8 mouse cellular contexts compared by ENCODE assay signal in the genomic region with DNA sequence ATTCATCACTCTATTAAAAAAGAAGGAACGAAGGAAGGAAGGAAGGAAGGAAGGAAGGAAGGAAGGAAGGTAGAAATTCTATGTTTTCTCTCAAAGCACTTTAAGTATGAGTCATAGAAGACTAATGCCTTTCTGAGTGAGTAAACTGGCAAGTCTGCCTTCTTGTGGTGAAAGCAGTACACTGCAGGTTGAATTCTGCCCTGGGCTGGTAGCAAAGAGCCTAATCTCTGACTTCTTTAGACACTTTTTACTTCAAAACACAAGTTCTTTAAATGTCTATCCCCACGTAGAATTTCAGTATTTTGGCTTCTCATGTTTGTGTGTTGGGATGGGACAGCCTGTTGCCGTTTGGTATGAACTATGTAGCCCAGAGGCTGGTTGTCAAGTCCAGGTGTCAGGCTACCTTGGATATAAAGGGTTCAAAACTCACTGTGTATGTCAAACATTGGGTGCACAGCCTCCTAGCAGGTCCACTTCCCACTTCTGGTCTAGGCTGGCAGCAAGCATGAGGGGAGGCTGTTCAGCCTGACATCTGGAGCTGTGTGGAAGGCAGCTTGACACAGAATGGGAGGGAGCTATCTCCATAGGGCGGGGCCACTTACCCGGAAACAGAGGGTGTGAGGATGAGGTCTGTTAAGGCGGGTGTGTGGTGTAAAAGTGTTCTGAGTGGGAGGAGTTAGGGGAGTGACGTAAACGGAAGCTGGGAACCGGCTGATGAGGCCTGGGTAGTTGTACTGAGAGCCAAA. TPM values are rescaled to one million over a fixed set of nuclear protein-coding genes. Genes with fewer than 3 reads are reported as not detected.
DNase-seq lines count a peak whose midpoint lies in the region; ATAC-seq and TF ChIP-seq lines count a peak whose summit lies in the region.

No protein-coding gene starts in this region.

- H3K36me3 ChIP-seq in embryonic facial prominence, embryonic 15.5 days: no peaks in the 10 kb centered on the region
- no peaks in the 10 kb centered on the region for H3K36me3 ChIP-seq in limb, embryonic 14.5 days (ENCODE audit: control insufficient read depth, insufficient read depth, low read length)
- H3K36me3 ChIP-seq in midbrain, postnatal 0 days (ENCODE audit: insufficient read depth, low read length): no peaks in the 10 kb centered on the region

- H3K27me3 ChIP-seq in embryonic facial prominence, embryonic 15.5 days: no peaks in the 10 kb centered on the region
- no peaks in the 10 kb centered on the region for H3K27me3 ChIP-seq in limb, embryonic 14.5 days (ENCODE audit: control insufficient read depth, insufficient read depth, low read length)
- no peaks in the 10 kb centered on the region for H3K27me3 ChIP-seq in midbrain, postnatal 0 days (ENCODE audit: insufficient read depth, low read length)

- under 1% methylated on average over 9 of the region's 9 CpGs for WGBS in bone marrow, adult 2 months
- 4% methylated on average over 9 of the region's 9 CpGs for WGBS in embryonic facial prominence, embryonic 15.5 days
- WGBS in limb, embryonic 14.5 days: 5% methylated on average over 9 of the region's 9 CpGs
- WGBS in midbrain, postnatal 0 days: 4% methylated on average over 9 of the region's 9 CpGs

- peak; percentile 8; the same call in 1 of the 2 replicates for TF ChIP-seq CTCF in bone marrow, adult 2 months (IDR thresholded peaks at IDR 0.05; ENCODE audit: control insufficient read depth, insufficient read depth, low read length)
- peak; percentile 74 for TF ChIP-seq CTCF in midbrain, postnatal 0 days (IDR thresholded peaks at IDR 0.05)

- TF ChIP-seq POLR2A in bone marrow, adult 2 months (IDR thresholded peaks at IDR 0.05; ENCODE audit: borderline replicate concordance, control insufficient read depth, low read depth, low read length): peak; percentile 31; the same call in 1 of the 2 replicates
- no peak for TF ChIP-seq POLR2A in limb, embryonic 14.5 days (IDR thresholded peaks at IDR 0.05; ENCODE audit: borderline replicate concordance, extremely low read depth, insufficient read depth, insufficient read length)

- H3K9ac ChIP-seq in embryonic facial prominence, embryonic 15.5 days: 0 out of 2 replicates have a peak overlapping the region, but pooled peaks have one; percentile 6
- H3K9ac ChIP-seq in limb, embryonic 14.5 days (ENCODE audit: low read depth, low read length, severe bottlenecking): peak overlapping the region; percentile 40
- peak overlapping the region; percentile 46; the same call in 1 of the 2 replicates for H3K9ac ChIP-seq in midbrain, postnatal 0 days (replicated peaks; ENCODE audit: low read length, poor library complexity, severe bottlenecking)

- H3K4me2 ChIP-seq in embryonic facial prominence, embryonic 15.5 days (replicated peaks): peak overlapping the region; percentile 61
- peak overlapping the region; percentile 49 for H3K4me2 ChIP-seq in limb, embryonic 14.5 days (replicated peaks; ENCODE audit: low read depth, low read length, severe bottlenecking)
- peak overlapping the region; percentile 47 for H3K4me2 ChIP-seq in midbrain, postnatal 0 days (ENCODE audit: low read depth, low read length, poor library complexity, severe bottlenecking)

- H3K27ac ChIP-seq in bone marrow, adult 2 months (ENCODE audit: control insufficient read depth, insufficient read depth, low read depth, low read length, poor library complexity): peak overlapping the region; percentile 58
- peak overlapping the region; percentile 85 for H3K27ac ChIP-seq in embryonic facial prominence, embryonic 15.5 days (replicated peaks)
- H3K27ac ChIP-seq in limb, embryonic 14.5 days (replicated peaks; ENCODE audit: low read depth, low read length): peak overlapping the region; percentile 81
- peak overlapping the region; percentile 21; the same call in 1 of the 2 replicates for H3K27ac ChIP-seq in midbrain, postnatal 0 days (ENCODE audit: low read depth, low read length)

- no peaks in the 10 kb centered on the region for H3K9me3 ChIP-seq in embryonic facial prominence, embryonic 15.5 days (replicated peaks)
- no peaks in the 10 kb centered on the region for H3K9me3 ChIP-seq in limb, embryonic 14.5 days (ENCODE audit: control insufficient read depth, low read length)
- no peaks in the 10 kb centered on the region for H3K9me3 ChIP-seq in midbrain, postnatal 0 days (ENCODE audit: low read length)

- peak; percentile 99 for ATAC-seq in embryonic facial prominence, embryonic 15.5 days (ENCODE audit: insufficient number of reproducible peaks, low FRiP score, low TSS enrichment, low read depth)
- ATAC-seq in limb, embryonic 14.5 days (ENCODE audit: low FRiP score, low read depth): peak; percentile 98
- peak; percentile 98 for ATAC-seq in midbrain, postnatal 0 days (ENCODE audit: low FRiP score)

- H3K4me1 ChIP-seq in bone marrow, adult 2 months (ENCODE audit: control insufficient read depth, insufficient read depth, low read length): no peaks in the 10 kb centered on the region; the same call in 1 of the 2 replicates
- H3K4me1 ChIP-seq in embryonic facial prominence, embryonic 15.5 days: peaks cover 4% of the 10 kb centered on the region; the same call in 1 of the 2 replicates
- H3K4me1 ChIP-seq in limb, embryonic 14.5 days (ENCODE audit: control insufficient read depth, insufficient read depth, low read length): no peaks in the 10 kb centered on the region
- H3K4me1 ChIP-seq in midbrain, postnatal 0 days (ENCODE audit: insufficient read depth, low read length): no peaks in the 10 kb centered on the region

- DNase-seq in 416B (ENCODE audit: low read depth): peak; percentile 97
- DNase-seq in heart, adult 8-10 months (ENCODE audit: low spot score): peak; percentile 92
- peak; percentile 96 for DNase-seq in kidney, adult 9 months
- DNase-seq in limb, embryonic 14.5 days (ENCODE audit: low spot score): peak; percentile 89
- peak; percentile 88 for DNase-seq in midbrain, postnatal 0 days (ENCODE audit: low spot score)
- DNase-seq in spleen, postnatal 14 days (ENCODE audit: low spot score in 2 of 2): peak; percentile 72 to 77

- peak overlapping the region; percentile 79 for H3K4me3 ChIP-seq in bone marrow, adult 2 months (replicated peaks; ENCODE audit: control insufficient read depth, low read depth, low read length)
- peak overlapping the region; percentile 51 for H3K4me3 ChIP-seq in embryonic facial prominence, embryonic 15.5 days (replicated peaks)
- H3K4me3 ChIP-seq in limb, embryonic 14.5 days (replicated peaks; ENCODE audit: low read length): peak overlapping the region; percentile 45
- peak overlapping the region; percentile 42 for H3K4me3 ChIP-seq in midbrain, postnatal 0 days (ENCODE audit: low read depth, low read length)

RNA-seq across cellular contexts. Expression of gene Gm10226, which starts 12.2 kb away (rescaled TPM):
- polyA plus RNA-seq in bone marrow, adult 2 months (2011; ENCODE audit: insufficient read depth, insufficient read length, low replicate concordance, missing spikeins): 15.0 and 28.9 TPM in 2 replicates
- polyA plus RNA-seq in embryonic facial prominence, embryonic 15.5 days (2015; fragmentation: Nextera tagmentation; extraction: Ambion mirVana): 4.4 and 6.3 TPM in 2 replicates
- 1 to 10 TPM in 2 of 4 experiments, not detected in 2; 2.1 to 3.5 TPM for total RNA-seq in heart, adult 8-10 months (2022)
- polyA plus RNA-seq in limb, embryonic 14.5 days (2012; rRNA removed): 5.2 and 6.4 TPM in 2 replicates
- 8.0 and 10.5 TPM in 2 replicates for polyA plus RNA-seq in limb, embryonic 14.5 days (2014; fragmentation: Nextera tagmentation; extraction: Ambion mirVana)
- total RNA-seq in midbrain, postnatal 0 days (2014; rRNA removed): not detected in 2 replicates
- polyA plus RNA-seq in midbrain, postnatal 0 days (2015; fragmentation: Nextera tagmentation; extraction: Ambion mirVana): 7.2 and 7.7 TPM in 2 replicates

RNA-seq across cellular contexts. Expression of gene Zfp760, which starts 28.1 kb away (rescaled TPM):
- polyA plus RNA-seq in bone marrow, adult 2 months (2011; ENCODE audit: insufficient read depth, insufficient read length, low replicate concordance, missing spikeins): 0.85 and 2.6 TPM in 2 replicates
- 10.4 and 10.7 TPM in 2 replicates for polyA plus RNA-seq in embryonic facial prominence, embryonic 15.5 days (2015; fragmentation: Nextera tagmentation; extraction: Ambion mirVana)
- 1 to 10 TPM; 1.3 to 2.0 (median 1.5) TPM for total RNA-seq in heart, adult 8-10 months (2022)
- polyA plus RNA-seq in limb, embryonic 14.5 days (2012; rRNA removed): 10.0 and 14.7 TPM in 2 replicates
- polyA plus RNA-seq in limb, embryonic 14.5 days (2014; fragmentation: Nextera tagmentation; extraction: Ambion mirVana): 14.6 and 15.3 TPM in 2 replicates
- total RNA-seq in midbrain, postnatal 0 days (2014; rRNA removed): 6.0 and 6.8 TPM in 2 replicates
- 3.9 and 4.1 TPM in 2 replicates for polyA plus RNA-seq in midbrain, postnatal 0 days (2015; fragmentation: Nextera tagmentation; extraction: Ambion mirVana)

RNA-seq across cellular contexts. Expression of gene Zfp983, which starts 29.0 kb away (rescaled TPM):
- 1.2 and 1.5 TPM in 2 replicates for polyA plus RNA-seq in bone marrow, adult 2 months (2011; ENCODE audit: insufficient read depth, insufficient read length, low replicate concordance, missing spikeins)
- 5.4 and 5.6 TPM in 2 replicates for polyA plus RNA-seq in embryonic facial prominence, embryonic 15.5 days (2015; fragmentation: Nextera tagmentation; extraction: Ambion mirVana)
- 1 to 10 TPM; 1.9 to 2.4 (median 2.1) TPM for total RNA-seq in heart, adult 8-10 months (2022)
- polyA plus RNA-seq in limb, embryonic 14.5 days (2012; rRNA removed): 3.6 and 4.6 TPM in 2 replicates
- polyA plus RNA-seq in limb, embryonic 14.5 days (2014; fragmentation: Nextera tagmentation; extraction: Ambion mirVana): 5.5 and 5.7 TPM in 2 replicates
- total RNA-seq in midbrain, postnatal 0 days (2014; rRNA removed): 5.4 and 8.0 TPM in 2 replicates
- 5.6 and 7.4 TPM in 2 replicates for polyA plus RNA-seq in midbrain, postnatal 0 days (2015; fragmentation: Nextera tagmentation; extraction: Ambion mirVana)

RNA-seq across cellular contexts. Expression of gene Zfp229, which starts 51.1 kb away (rescaled TPM):
- polyA plus RNA-seq in bone marrow, adult 2 months (2011; ENCODE audit: insufficient read depth, insufficient read length, low replicate concordance, missing spikeins): 3.1 TPM in 1 of 2 replicates, not detected in the other
- polyA plus RNA-seq in embryonic facial prominence, embryonic 15.5 days (2015; fragmentation: Nextera tagmentation; extraction: Ambion mirVana): 6.1 and 6.5 TPM in 2 replicates
- total RNA-seq in heart, adult 8-10 months (2022): 1 to 10 TPM; 3.6 to 6.7 (median 5.1) TPM
- polyA plus RNA-seq in limb, embryonic 14.5 days (2012; rRNA removed): 6.3 and 7.0 TPM in 2 replicates
- polyA plus RNA-seq in limb, embryonic 14.5 days (2014; fragmentation: Nextera tagmentation; extraction: Ambion mirVana): 7.2 and 7.4 TPM in 2 replicates
- total RNA-seq in midbrain, postnatal 0 days (2014; rRNA removed): 11.7 and 15.3 TPM in 2 replicates
- 6.3 and 7.5 TPM in 2 replicates for polyA plus RNA-seq in midbrain, postnatal 0 days (2015; fragmentation: Nextera tagmentation; extraction: Ambion mirVana)

Comparison
In these comparisons a context has a peak if more than half of its experiments do, and no peak if none do; other contexts are left out.
1. Peak in every context shown above with its lines: DNase-seq, ATAC-seq, H3K4me3 ChIP-seq and H3K27ac ChIP-seq.
2. H3K27ac ChIP-seq: peak in every context shown above with its lines; median percentile 85 in embryonic facial prominence, embryonic 15.5 days; 81 in limb, embryonic 14.5 days; 58 in bone marrow, adult 2 months; 21 in midbrain, postnatal 0 days.